Mouse (Mus musculus) CH12.LX (cell line): ENCODE results near the gene Epas1. TPM values are rescaled to one million over a fixed set of nuclear protein-coding genes. Genes with fewer than 3 reads are reported as not detected.

Source experiments
- DNase-seq: peaks from one replicate; pipeline ENCODE4 v3.0.0-alpha.2; 2013; ENCODE audit errors: extremely low read depth
- H3K27ac ChIP-seq: 2 replicates; pipeline ENCODE4 v1.5.1; 2012; ENCODE audit warnings: low read depth, mild to moderate bottlenecking, control low read depth, moderate library complexity; ENCODE audit not compliant: insufficient read depth
- H3K27me3 ChIP-seq: replicated peaks from 2 replicates; pipeline ENCODE3; 2012; ENCODE audit warnings: inconsistent platforms
- H3K36me3 ChIP-seq, 2 experiments: replicated peaks in 1 of 2; 2 replicates each; pipeline versions ENCODE3 to v1.6.1; 2012; ENCODE audit warnings: inconsistent platforms in 1 of 2, low read length in 1 of 2, mild to moderate bottlenecking in 1 of 2, mixed read lengths in 1 of 2, moderate library complexity in 1 of 2; ENCODE audit not compliant: control insufficient read depth in 1 of 2, insufficient read depth in 1 of 2
- H3K4me1 ChIP-seq, 2 experiments: 2 replicates each; pipeline ENCODE4 v1.6.1; 2012; ENCODE audit warnings: inconsistent platforms in 1 of 2, moderate library complexity in 1 of 2; ENCODE audit not compliant: insufficient read depth in 2 of 2, control insufficient read depth in 1 of 2
- H3K4me2 ChIP-seq: 2 replicates; pipeline ENCODE4 v1.6.1; 2012; ENCODE audit warnings: low read depth, mild to moderate bottlenecking, control low read depth; ENCODE audit not compliant: poor library complexity, insufficient read depth, severe bottlenecking
- H3K4me3 ChIP-seq, 3 experiments: fragments of 150-350 bp in 1 of 3; sonication (generic) in 1 of 3; replicated peaks in 1 of 3; 2 replicates each; pipeline versions ENCODE3 to v1.5.1; 2011 to 2012; ENCODE audit warnings: low read depth in 2 of 3, low read length in 2 of 3, mild to moderate bottlenecking in 2 of 3, moderate library complexity in 2 of 3, control low read depth in 1 of 3, improper control_type of control experiment in 1 of 3, inconsistent platforms in 1 of 3, mixed read lengths in 1 of 3; ENCODE audit not compliant: poor library complexity in 1 of 3
- H3K79me2 ChIP-seq: replicated peaks from 2 replicates; pipeline ENCODE4 v1.6.1; 2012; ENCODE audit warnings: mild to moderate bottlenecking, moderate library complexity; ENCODE audit not compliant: control insufficient read depth, poor library complexity, insufficient read depth, severe bottlenecking; ENCODE audit errors: extremely low read depth
- H3K9ac ChIP-seq: 2 replicates; pipeline ENCODE4 v1.6.1; 2012; ENCODE audit warnings: low read depth, mild to moderate bottlenecking, control low read depth, moderate library complexity; ENCODE audit not compliant: insufficient read depth
- H3K9me3 ChIP-seq: replicated peaks from 2 replicates; pipeline ENCODE3; 2012; ENCODE audit warnings: low read length, inconsistent platforms, mixed read lengths
- BHLHE40 ChIP-seq: IDR thresholded peaks from 2 replicates; pipeline ENCODE4 v1.6.1; 2011; ENCODE audit warnings: mild to moderate bottlenecking, low read depth, low read length, improper control_type of control experiment
- CHD1 ChIP-seq: IDR thresholded peaks from 2 replicates; pipeline ENCODE4 v1.6.1; 2012; ENCODE audit warnings: low read depth, low read length, improper control_type of control experiment, inconsistent platforms
- CTCF ChIP-seq, 2 experiments: IDR thresholded peaks in 1 of 2; conservative IDR thresholded peaks in 1 of 2; 2 replicates each; pipeline ENCODE4 v1.5.1; 2011 to 2012; ENCODE audit warnings: low read depth in 2 of 2, low read length in 2 of 2, improper control_type of control experiment in 1 of 2, inconsistent platforms in 1 of 2, mild to moderate bottlenecking in 1 of 2, moderate library complexity in 1 of 2
- E2F4 ChIP-seq: IDR thresholded peaks from 2 replicates; pipeline ENCODE4 v1.6.1; 2011; ENCODE audit warnings: low read depth, low read length, improper control_type of control experiment; ENCODE audit not compliant: insufficient replicate concordance
- GABPA ChIP-seq: IDR thresholded peaks from 2 replicates; pipeline ENCODE4 v1.6.1; 2012; ENCODE audit warnings: low read depth, low read length, improper control_type of control experiment, inconsistent platforms; ENCODE audit not compliant: insufficient replicate concordance
- IRF4 ChIP-seq: IDR thresholded peaks from 2 replicates; pipeline ENCODE4 v1.6.1; 2014; ENCODE audit warnings: low read depth, mild to moderate bottlenecking, inconsistent platforms, low read length, improper control_type of control experiment
- JUND ChIP-seq: conservative IDR thresholded peaks from 2 replicates; pipeline ENCODE4 v1.6.1; 2011; ENCODE audit warnings: low read depth, low read length, improper control_type of control experiment
- MAFK ChIP-seq: IDR thresholded peaks from 2 replicates; pipeline ENCODE4 v1.6.1; 2011; ENCODE audit warnings: low read length, improper control_type of control experiment; ENCODE audit not compliant: insufficient replicate concordance
- MAX ChIP-seq: IDR thresholded peaks from 2 replicates; pipeline ENCODE4 v1.6.1; 2011; ENCODE audit warnings: low read length, improper control_type of control experiment
- MAZ ChIP-seq: IDR thresholded peaks from 2 replicates; pipeline ENCODE4 v1.6.1; 2012; ENCODE audit warnings: low read depth, mild to moderate bottlenecking, inconsistent platforms, low read length, improper control_type of control experiment, moderate library complexity
- MXI1 ChIP-seq: IDR thresholded peaks from 2 replicates; pipeline ENCODE4 v1.6.1; 2011; ENCODE audit warnings: mild to moderate bottlenecking, low read depth, low read length, improper control_type of control experiment
- MYC ChIP-seq: IDR thresholded peaks from 2 replicates; pipeline ENCODE4 v1.6.1; 2011; ENCODE audit warnings: low read depth, mild to moderate bottlenecking, improper control_type of control experiment, low read length
- NRF1 ChIP-seq: IDR thresholded peaks from 2 replicates; pipeline ENCODE4 v1.6.1; 2014; ENCODE audit warnings: low read depth, mild to moderate bottlenecking, inconsistent platforms, low read length, improper control_type of control experiment, moderate library complexity
- POLR2A ChIP-seq: IDR thresholded peaks from 2 replicates; pipeline ENCODE4 v1.6.1; 2011; ENCODE audit warnings: low read depth, mild to moderate bottlenecking, improper control_type of control experiment, low read length
- SMC3 ChIP-seq: IDR thresholded peaks from 2 replicates; pipeline ENCODE4 v1.6.1; 2011; ENCODE audit warnings: low read depth, low read length, improper control_type of control experiment
- TCF12 ChIP-seq: IDR thresholded peaks from 2 replicates; pipeline ENCODE4 v1.6.1; 2014; ENCODE audit warnings: low read depth, mild to moderate bottlenecking, inconsistent platforms, low read length, improper control_type of control experiment
- UBTF ChIP-seq: IDR thresholded peaks from 2 replicates; pipeline ENCODE4 v1.6.1; 2012; ENCODE audit warnings: low read depth, mild to moderate bottlenecking, inconsistent platforms, low read length, improper control_type of control experiment, moderate library complexity
- USF2 ChIP-seq: conservative IDR thresholded peaks from 2 replicates; pipeline ENCODE4 v1.6.1; 2011; ENCODE audit warnings: low read depth, low read length, improper control_type of control experiment
- ZKSCAN1 ChIP-seq: IDR thresholded peaks from 2 replicates; pipeline ENCODE4 v1.6.1; 2012; ENCODE audit warnings: low read depth, inconsistent platforms, low read length, improper control_type of control experiment, borderline replicate concordance
- dilution Hi-C: fragments of 300-500 bp; cut with MboI; formaldehyde crosslinking; loops from 2 replicates; pipeline ENCODE4 v1.14.3; 2020; ENCODE audit warnings: low sequenced_read_pairs; ENCODE audit not compliant: extremely low pct_unique_long_range_greater_than_20kb, extremely low pct_ligation_motif_present
- in situ Hi-C: fragments of 300-500 bp; cut with MboI; formaldehyde crosslinking; loops from 3 replicates; pipeline ENCODE4 v1.14.3; 2019; ENCODE audit warnings: low sequenced_read_pairs, low pct_ligation_motif_present, low pct_unique_long_range_greater_than_20kb, mixed read lengths
- polyA plus RNA-seq: library from polyadenylated mRNA; unstranded; fragments of >175 nt; gene quantifications from 2 replicates; pipeline ENCODE4 v1.2.1, GENCODE M21; 2012; ENCODE audit warnings: low read depth; ENCODE audit not compliant: insufficient read length
- total RNA-seq, 2 experiments: library from RNA; depleted of rRNA; stranded (reverse); fragments of 300-350 nt in 1 of 2; fragments of >200 nt in 1 of 2; gene quantifications; 2 replicates each; pipeline ENCODE4 v1.2.3; 2012 to 2014

Epas1 gene
- total and polyA plus RNA-seq, 3 experiments, result 0.08 to 0.14 (median 0.11) TPM

DNA sequence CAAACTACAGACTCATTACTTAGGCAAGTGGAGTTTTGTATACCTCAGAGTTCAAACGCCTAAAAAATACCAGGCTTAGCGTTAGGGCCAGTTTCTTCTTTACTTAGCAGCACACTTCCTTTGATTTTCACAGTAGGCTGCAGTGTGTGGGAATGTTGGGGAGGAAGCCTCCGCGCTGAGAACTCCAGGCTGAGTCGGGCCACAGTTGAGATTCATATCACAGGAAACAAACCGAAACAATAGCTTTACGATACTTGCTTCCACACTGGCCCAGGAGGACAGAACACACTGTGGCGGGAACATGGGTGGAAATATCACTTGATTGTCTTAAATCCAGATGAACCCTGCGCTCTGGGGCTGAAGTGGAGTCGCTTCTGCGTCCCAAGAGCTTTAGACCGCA lies 47.0 kb downstream of the Epas1 start:
- no peak for DNase-seq
- Histone ChIP-seq H3K79me2 (no peaks in the 10 kb centered on the region), H3K36me3 (no peaks in the 10 kb centered on the region), H3K4me2 (no peak overlapping the region), H3K9me3 (no peaks in the 10 kb centered on the region), H3K27ac (no peak overlapping the region), H3K27me3 (no peaks in the 10 kb centered on the region), H3K9ac (no peak overlapping the region), H3K4me3 (no peak overlapping the region), H3K4me1 (peaks cover 3 to 5% of the 10 kb centered on the region in 2 experiments; a peak in 1 of 4 replicates)
- TF ChIP-seq E2F4 (no peak), JUND (no peak)
- dilution Hi-C loops (no loop called here), in situ Hi-C loops (loop anchor here (25.0 kb wide), 1 partner anchor 288 kb away; the partner anchor contains the start of gene Gm10309)

GRCm38 (mm10) chr17:86801213-86801815 lies 47.8 kb downstream of the Epas1 start:
- no peaks in the 10 kb centered on the region for H3K79me2 ChIP-seq
- dilution Hi-C loops (no loop called here), in situ Hi-C loops (loop anchor here (25.0 kb wide), 1 partner anchor 289 kb away; the partner anchor contains the start of gene Gm10309)
- no peaks in the 10 kb centered on the region for H3K9me3 ChIP-seq
- H3K4me3 ChIP-seq, result no peak overlapping the region
- H3K4me1 ChIP-seq, result peaks cover 3 to 5% of the 10 kb centered on the region in 2 experiments; a peak in 1 of 4 replicates
- DNase-seq, result no peak
- TF ChIP-seq MAX, result no peak
- TF ChIP-seq MYC, result no peak
- no peak for TF ChIP-seq GABPA
- TF ChIP-seq CTCF (conservative IDR thresholded peaks at IDR 0.05 in 1 of 2, IDR thresholded peaks at IDR 0.05 in 1 of 2; ENCODE audit: low read depth in 2 of 2, low read length in 2 of 2), result no peak
- TF ChIP-seq USF2, result no peak
- TF ChIP-seq IRF4, result no peak
- no peak for TF ChIP-seq MAFK
- TF ChIP-seq ZKSCAN1, result no peak
- TF ChIP-seq SMC3, result no peak
- no peak for TF ChIP-seq CHD1
- no peak for TF ChIP-seq MAZ
- TF ChIP-seq BHLHE40, result no peak
- no peak for TF ChIP-seq MXI1
- TF ChIP-seq TCF12, result no peak
- TF ChIP-seq POLR2A, result no peak
- TF ChIP-seq NRF1, result no peak
- TF ChIP-seq UBTF, result no peak
- no peaks in the 10 kb centered on the region for H3K36me3 ChIP-seq
- H3K4me2 ChIP-seq, result no peak overlapping the region
- H3K27me3 ChIP-seq, result no peaks in the 10 kb centered on the region
- no peak overlapping the region for H3K9ac ChIP-seq
- H3K27ac ChIP-seq, result no peak overlapping the region
